Mouse (Mus musculus) left cerebral cortex, adult 18-20 months (tissue): ENCODE measurements around the gene Susd1. TPM values are rescaled to one million over a fixed set of nuclear protein-coding genes. Genes with fewer than 3 reads are reported as not detected.

ENCODE experiments used
- DNase-seq, 2 experiments: peaks; one replicate each; pipeline ENCODE4 v3.0.0; 2021 to 2022; ENCODE audit warnings: low spot score in 2 of 2, mixed read lengths in 1 of 2
- total RNA-seq, 2 experiments: library from RNA; stranded (reverse); gene quantifications; 2 replicates each; pipeline ENCODE4 v1.2.3; 2021

Gene Susd1
- total RNA-seq, 2 experiments from 2014 or later: 6.1 to 7.3 TPM

- DNase-seq: no peak
These were observed 2.5 kb downstream of the Susd1 start for GRCm38 (mm10) chr4:59435951-59436350.

- no peak for DNase-seq
These were observed 4.4 kb downstream of the Susd1 start for GRCm38 (mm10) chr4:59434039-59434438.

GRCm38 (mm10) chr4:59429128-59429527, 9.3 kb downstream of the Susd1 start:
- DNase-seq: no peak

- DNase-seq: no peak
These were observed 12.0 kb downstream of the Susd1 start for GRCm38 (mm10) chr4:59426429-59426828.

- DNase-seq: no peak
These were observed 15.6 kb downstream of the Susd1 start for GRCm38 (mm10) chr4:59422808-59423207.

GRCm38 (mm10) chr4:59422025-59422783, 16.2 kb downstream of the Susd1 start:
- no peak for DNase-seq

GRCm38 (mm10) chr4:59421369-59421746, 17.1 kb downstream of the Susd1 start:
- no peak for DNase-seq

- no peak for DNase-seq
These were observed 17.6 kb downstream of the Susd1 start for GRCm38 (mm10) chr4:59420695-59421368.

GRCm38 (mm10) chr4:59419211-59419610, 19.2 kb downstream of the Susd1 start:
- DNase-seq: no peak

GRCm38 (mm10) chr4:59413428-59413827, 25.0 kb downstream of the Susd1 start:
- DNase-seq: no peak

GRCm38 (mm10) chr4:59411153-59411552, 27.3 kb downstream of the Susd1 start:
- DNase-seq: no peak

- no peak for DNase-seq
These were observed 30.7 kb downstream of the Susd1 start for GRCm38 (mm10) chr4:59407766-59408165.

GRCm38 (mm10) chr4:59404375-59404774, 34.1 kb downstream of the Susd1 start:
- peak; percentile 46 to 71 for DNase-seq

- no peak for DNase-seq
These were observed 37.5 kb downstream of the Susd1 start for GRCm38 (mm10) chr4:59400931-59401330.

- no peak for DNase-seq
These were observed 39.1 kb downstream of the Susd1 start for GRCm38 (mm10) chr4:59399343-59399742.

GRCm38 (mm10) chr4:59395528-59395927, 42.9 kb downstream of the Susd1 start:
- no peak for DNase-seq

GRCm38 (mm10) chr4:59394155-59394554, 44.3 kb downstream of the Susd1 start:
- DNase-seq: no peak

- peak; percentile 21 to 40 for DNase-seq
These were observed 49.9 kb downstream of the Susd1 start for GRCm38 (mm10) chr4:59388447-59389030.

GRCm38 (mm10) chr4:59387387-59388210, 50.8 kb downstream of the Susd1 start:
- no peak for DNase-seq

- peak; percentile 32 to 42 for DNase-seq
These were observed 53.1 kb downstream of the Susd1 start for GRCm38 (mm10) chr4:59385254-59385895.

GRCm38 (mm10) chr4:59383791-59384190, 54.6 kb downstream of the Susd1 start:
- DNase-seq: peak; percentile 28 to 54
